In genomic region chrX:12502364-12502763, GRCm38 (mm10) we compare ENCODE assay signal across 19 mouse cellular contexts.
"Had no signal": no experiment of that assay in that cellular context is flagged by ENCODE, and none has a peak within 500 bp of the region (broad histone marks: within the 10 kb centered on the region; RNA-seq: fewer than 3 reads in every experiment).

No protein-coding gene starts in this region.

- H3K4me3 ChIP-seq: layer of hippocampus, adult 2 months; limb, embryonic 10.5 days; limb, embryonic 13.5 days; liver, embryonic 15.5 days; myocyte; neural tube, embryonic 13.5 days had no signal

- H3K27me3 ChIP-seq: liver, embryonic 15.5 days; neural tube, embryonic 13.5 days had no signal

- H3K36me3 ChIP-seq: limb, embryonic 10.5 days; limb, embryonic 13.5 days; liver, embryonic 15.5 days; neural tube, embryonic 13.5 days had no signal

- H3K4me1 ChIP-seq: limb, embryonic 10.5 days; limb, embryonic 13.5 days; liver, embryonic 15.5 days; neural tube, embryonic 13.5 days had no signal

- H3K9ac ChIP-seq: limb, embryonic 13.5 days; liver, embryonic 15.5 days; neural tube, embryonic 13.5 days had no signal

- H3K27ac ChIP-seq: kidney, postnatal 0 days; layer of hippocampus, adult 2 months; limb, embryonic 10.5 days; limb, embryonic 13.5 days; liver, embryonic 15.5 days; neural tube, embryonic 13.5 days; stomach, postnatal 0 days had no signal

- H3K9me3 ChIP-seq: limb, embryonic 10.5 days; limb, embryonic 13.5 days; liver, embryonic 15.5 days; neural tube, embryonic 13.5 days had no signal

- ATAC-seq: intestine, postnatal 0 days had no signal

- DNase-seq: kidney, postnatal 25 days; layer of hippocampus, adult 9-11 months; lung, postnatal 14 days; right cerebral cortex, adult 18-20 months; right cerebral cortex, postnatal 14 days; right cerebral cortex, postnatal 4 days; thymus, adult 2 months; thymus, postnatal 14 days; thymus, postnatal 4 days had no signal

- H3K4me2 ChIP-seq: limb, embryonic 13.5 days; liver, embryonic 11.5 days; liver, embryonic 15.5 days; neural tube, embryonic 13.5 days had no signal
